Mouse (Mus musculus) forebrain, embryonic 10.5 days (tissue): Measurements from ENCODE around the gene Cdc42bpa. TPM values are rescaled to one million over a fixed set of nuclear protein-coding genes. Genes with fewer than 3 reads are reported as not detected.

Experiments used
- DNase-seq: peaks from one replicate; pipeline ENCODE4 v3.0.0-alpha.2; 2017; ENCODE audit warnings: low spot score; ENCODE audit errors: extremely low spot score
- H3K27ac ChIP-seq: fragments of 300-500 bp; sonication (generic); 2 replicates; pipeline ENCODE4 v1.5.1; 2016; ENCODE audit warnings: mild to moderate bottlenecking
- H3K27me3 ChIP-seq: fragments of 300-500 bp; sonication (generic); 2 replicates; pipeline ENCODE4 v1.6.1; 2016; ENCODE audit warnings: mild to moderate bottlenecking; ENCODE audit not compliant: poor library complexity, severe bottlenecking
- H3K36me3 ChIP-seq: fragments of 300-500 bp; sonication (generic); replicated peaks from 2 replicates; pipeline ENCODE4 v1.6.1; 2016; ENCODE audit warnings: mild to moderate bottlenecking, moderate library complexity
- H3K4me1 ChIP-seq: fragments of 300-500 bp; sonication (generic); 2 replicates; pipeline ENCODE4 v1.6.1; 2016
- H3K4me3 ChIP-seq: fragments of 300-500 bp; sonication (generic); 2 replicates; pipeline ENCODE4 v1.5.1; 2016; ENCODE audit warnings: mild to moderate bottlenecking, moderate library complexity
- H3K9me3 ChIP-seq: fragments of 300-500 bp; sonication (generic); 2 replicates; pipeline ENCODE4 v1.6.1; 2016; ENCODE audit warnings: mild to moderate bottlenecking, moderate library complexity
- WGBS: fragments of 180-500 bp; shearing (Covaris S2); methylation state at CpG from one replicate; pipeline ENCODE4 v1.1.7; 2016; 5-methylcytosine and 5-hydroxymethylcytosine counted together
- polyA plus RNA-seq: library from polyadenylated mRNA; unstranded; fragments of >200 nt; fragmentation: Nextera tagmentation; extraction: Ambion mirVana; gene quantifications from 2 replicates; pipeline ENCODE4 v1.2.1, GENCODE M21; 2016

Cdc42bpa gene
- polyA plus RNA-seq, 1 experiment from 2014 or later, result 12.2 TPM

DNA sequence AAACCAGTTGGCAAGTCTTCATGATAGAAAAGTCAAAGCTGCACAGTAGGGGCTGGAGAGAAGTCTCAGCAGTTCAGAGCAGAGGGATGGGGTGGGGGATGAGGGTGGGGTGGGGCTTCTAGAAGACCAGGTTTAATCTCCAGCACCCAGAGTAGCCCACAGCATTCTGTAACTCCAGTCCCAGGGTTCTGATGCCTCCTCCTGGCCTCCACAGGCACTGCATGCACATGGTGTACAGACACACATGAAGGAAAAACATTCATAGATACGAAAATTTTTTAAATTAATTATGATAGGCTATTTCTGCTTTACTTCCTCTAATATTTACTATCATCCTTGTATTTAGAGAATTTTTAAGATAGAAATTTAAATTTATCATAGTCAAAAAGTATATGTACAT lies 156.3 kb downstream of the Cdc42bpa start:
- 73% methylated on average over 1 of the region's 1 CpGs for WGBS

DNA sequence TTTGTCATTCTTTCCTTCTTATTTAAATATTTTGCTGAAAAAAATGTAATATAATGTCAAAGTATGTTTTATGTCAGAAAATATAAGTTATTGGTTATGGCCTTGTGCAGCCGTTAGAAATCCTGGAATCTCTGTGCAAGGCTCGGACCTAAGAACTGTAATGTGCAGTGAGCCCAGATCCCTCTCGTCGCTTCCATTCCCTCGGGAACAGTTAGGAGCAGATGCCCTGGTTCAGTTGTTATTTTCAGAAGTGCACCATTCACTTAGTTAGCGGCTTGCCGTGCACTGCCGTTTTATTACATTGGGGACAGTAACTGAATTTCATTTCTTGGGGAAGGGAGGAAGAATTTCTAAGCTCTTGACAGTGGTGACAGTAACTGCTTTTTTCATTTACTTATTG lies 158.0 kb downstream of the Cdc42bpa start:
- 92% methylated on average over 8 of the region's 8 CpGs for whole genome bisulfite sequencing
- no peaks in the 10 kb centered on the region for H3K27me3 ChIP-seq
- DNase-seq, result no peak
- H3K4me3 ChIP-seq, result no peak overlapping the region
- H3K36me3 ChIP-seq, result peaks cover 24% of the 10 kb centered on the region
- H3K27ac ChIP-seq, result no peak overlapping the region
- H3K4me1 ChIP-seq, result no peaks in the 10 kb centered on the region
- H3K9me3 ChIP-seq, result no peaks in the 10 kb centered on the region

More for the DNA sequence above, 156.3 kb downstream of the Cdc42bpa start:
- H3K4me3 ChIP-seq, result no peak overlapping the region
- no peak overlapping the region for H3K27ac ChIP-seq
- no peaks in the 10 kb centered on the region for H3K9me3 ChIP-seq
- H3K27me3 ChIP-seq, result no peaks in the 10 kb centered on the region
- no peaks in the 10 kb centered on the region for H3K4me1 ChIP-seq
- H3K36me3 ChIP-seq, result peaks cover 24% of the 10 kb centered on the region
- peak; percentile 30 for DNase-seq

DNA sequence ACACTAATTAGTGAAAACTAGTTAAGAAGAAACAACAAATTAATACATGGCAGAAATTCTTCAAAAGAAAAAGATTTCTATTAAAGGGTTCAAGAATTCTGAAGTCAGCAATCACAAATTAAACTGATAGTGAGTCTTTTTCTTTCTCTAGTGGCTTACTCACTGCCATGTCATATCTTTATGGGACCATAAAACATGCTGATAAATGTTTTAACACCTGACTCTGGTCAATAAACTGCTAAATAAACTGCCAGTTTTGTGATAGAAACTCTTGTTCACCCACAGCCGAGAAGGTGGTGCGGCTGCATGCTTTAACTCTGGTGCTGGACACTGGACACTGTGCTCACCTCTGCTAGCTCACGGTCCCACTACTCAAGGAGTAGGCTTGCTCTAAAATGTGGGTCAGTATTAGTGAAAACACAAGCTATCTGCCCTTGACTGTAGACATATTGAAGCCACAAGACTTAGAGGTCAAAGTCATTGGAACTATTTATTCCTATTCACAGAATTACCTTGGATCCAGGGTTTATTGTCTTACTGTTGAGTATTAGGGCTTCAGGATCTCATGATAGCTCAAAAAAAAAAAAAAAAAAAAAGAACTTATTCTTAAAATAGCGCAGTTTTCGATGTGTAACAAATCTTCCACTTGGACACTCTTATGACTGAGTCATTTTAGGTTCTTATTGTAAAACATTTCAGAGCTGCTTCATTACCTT lies 168.0 kb downstream of the Cdc42bpa start:
- Histone ChIP-seq H3K36me3 (peaks cover 3% of the 10 kb centered on the region; the same call in 1 of the 2 replicates), H3K4me3 (no peak overlapping the region), H3K9me3 (no peaks in the 10 kb centered on the region), H3K27ac (no peak overlapping the region), H3K4me1 (no peaks in the 10 kb centered on the region), H3K27me3 (no peaks in the 10 kb centered on the region)
- no peak for DNase-seq
- WGBS, result 95% methylated on average over 5 of the region's 5 CpGs

DNA sequence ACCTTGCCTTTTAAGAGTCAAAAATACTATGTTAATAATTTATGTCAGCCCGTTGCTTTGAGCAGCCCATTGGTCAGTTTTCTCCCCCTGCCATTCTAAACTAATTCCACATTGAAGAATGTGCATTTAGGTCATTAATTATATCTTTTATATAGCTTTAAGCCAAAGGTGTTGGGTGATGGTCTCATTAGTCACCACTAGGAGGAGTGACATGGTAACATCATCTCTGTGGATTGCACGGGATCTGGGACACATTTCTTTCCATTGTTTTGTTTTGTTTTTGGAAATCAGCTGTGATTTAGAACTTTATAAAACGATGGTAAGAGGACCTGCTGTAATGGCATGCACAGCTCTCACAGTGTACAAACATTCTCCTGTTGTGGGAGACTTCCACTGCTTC lies 171.1 kb downstream of the Cdc42bpa start:
- no peaks in the 10 kb centered on the region for H3K9me3 ChIP-seq
- H3K36me3 ChIP-seq, result peaks cover 8% of the 10 kb centered on the region
- 73% methylated on average over 3 of the region's 3 CpGs for WGBS
- DNase-seq, result no peak
- no peaks in the 10 kb centered on the region for H3K27me3 ChIP-seq
- H3K27ac ChIP-seq, result no peak overlapping the region
- no peak overlapping the region for H3K4me3 ChIP-seq
- H3K4me1 ChIP-seq, result no peaks in the 10 kb centered on the region

DNA sequence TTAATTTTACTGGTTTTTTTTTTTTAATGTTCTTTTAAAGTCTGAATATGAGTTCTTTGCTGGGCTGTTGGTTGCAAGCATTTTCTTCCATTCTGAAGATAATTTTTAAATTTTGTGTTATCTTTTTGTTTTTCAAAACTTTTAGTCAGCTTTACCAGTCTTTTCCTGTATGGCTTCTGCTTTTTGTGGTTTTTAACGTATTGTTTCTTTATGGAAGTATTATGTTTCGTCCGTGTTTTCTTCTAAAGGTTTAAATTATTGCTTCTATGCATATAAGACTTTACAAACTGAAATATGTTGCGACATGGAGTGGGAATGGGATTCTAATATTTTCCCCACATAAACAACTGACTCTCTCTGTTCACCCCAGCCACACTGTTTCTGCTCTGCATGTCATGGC lies 171.9 kb downstream of the Cdc42bpa start:
- Histone ChIP-seq H3K4me1 (no peaks in the 10 kb centered on the region), H3K27me3 (no peaks in the 10 kb centered on the region), H3K36me3 (peaks cover 15% of the 10 kb centered on the region), H3K27ac (no peak overlapping the region), H3K9me3 (no peaks in the 10 kb centered on the region), H3K4me3 (no peak overlapping the region)
- DNase-seq, result no peak
- 96% methylated on average over 4 of the region's 4 CpGs for WGBS

DNA sequence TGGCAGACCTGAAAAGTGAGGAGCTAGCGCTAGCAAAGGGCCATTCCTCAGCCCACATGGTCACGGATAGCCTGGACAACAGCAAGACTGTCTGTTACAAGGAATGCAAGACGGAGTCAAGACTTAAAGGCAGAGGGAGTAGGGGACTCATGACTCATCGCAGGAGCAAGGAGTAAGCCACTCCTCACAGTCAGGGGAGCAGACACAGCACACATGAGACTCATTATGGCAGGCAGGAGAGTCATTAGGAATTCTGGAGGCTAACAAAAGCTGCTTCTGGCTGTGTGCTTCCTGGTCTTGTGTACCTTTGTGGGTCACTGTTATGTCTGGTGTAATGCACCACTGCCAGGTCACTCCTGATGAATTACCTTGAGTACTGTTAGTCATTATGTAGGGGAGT lies 178.9 kb downstream of the Cdc42bpa start:
- no peaks in the 10 kb centered on the region for H3K9me3 ChIP-seq
- peaks cover 45% of the 10 kb centered on the region for H3K36me3 ChIP-seq
- WGBS, result 69% methylated on average over 4 of the region's 4 CpGs
- H3K27ac ChIP-seq, result 0 out of 2 replicates have a peak overlapping the region, but pooled peaks have one; percentile 0
- H3K4me1 ChIP-seq, result no peaks in the 10 kb centered on the region
- H3K4me3 ChIP-seq, result no peak overlapping the region
- DNase-seq, result no peak
- H3K27me3 ChIP-seq, result no peaks in the 10 kb centered on the region

DNA sequence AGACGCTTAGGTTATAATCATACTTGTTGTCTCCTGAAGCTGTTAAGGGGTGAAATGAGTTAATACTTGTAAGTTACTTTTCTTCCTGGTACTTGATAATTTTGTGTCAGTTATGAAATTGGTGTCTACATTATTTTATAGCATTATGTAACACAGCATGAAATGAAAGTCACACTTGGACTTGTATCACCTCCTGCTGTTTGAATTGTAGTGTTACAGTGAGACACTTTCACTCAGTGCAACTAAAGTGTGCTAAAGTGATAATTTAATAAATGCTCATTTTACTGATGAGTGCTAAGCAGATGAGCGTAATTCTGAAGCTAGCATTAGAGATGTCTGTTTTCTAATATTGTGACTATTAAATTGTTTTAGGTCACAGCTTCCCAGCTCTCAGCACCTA lies 180.7 kb downstream of the Cdc42bpa start:
- Histone ChIP-seq H3K4me1 (no peaks in the 10 kb centered on the region), H3K27me3 (no peaks in the 10 kb centered on the region), H3K36me3 (peaks cover 49% of the 10 kb centered on the region), H3K9me3 (no peaks in the 10 kb centered on the region), H3K27ac (no peak overlapping the region), H3K4me3 (no peak overlapping the region)
- DNase-seq, result no peak
- 96% methylated on average over 2 of the region's 2 CpGs for WGBS

DNA sequence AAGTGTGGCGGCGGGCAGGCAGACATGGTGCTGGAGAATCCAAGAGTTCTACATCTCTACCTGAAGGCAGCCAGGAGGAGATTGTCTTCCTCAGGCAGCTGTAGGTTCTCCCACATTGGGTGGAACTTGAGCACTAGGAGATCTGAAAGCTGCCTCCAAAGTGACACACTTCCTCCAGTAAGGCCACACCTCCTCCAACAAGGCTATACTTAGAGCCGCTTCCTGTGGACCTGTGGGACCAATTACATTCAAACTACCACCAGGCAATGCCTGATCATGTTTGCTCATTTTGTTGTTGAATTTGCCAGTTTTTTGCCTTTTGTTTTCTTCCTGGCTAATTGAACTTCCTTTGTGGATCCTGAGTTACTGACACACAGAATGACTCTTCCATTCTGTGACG lies 187.8 kb downstream of the Cdc42bpa start:
- WGBS, result 86% methylated on average over 4 of the region's 4 CpGs
- Histone ChIP-seq H3K9me3 (no peaks in the 10 kb centered on the region), H3K27me3 (no peaks in the 10 kb centered on the region), H3K4me3 (no peak overlapping the region), H3K36me3 (peaks cover 43% of the 10 kb centered on the region), H3K4me1 (no peaks in the 10 kb centered on the region), H3K27ac (no peak overlapping the region)
- no peak for DNase-seq

DNA sequence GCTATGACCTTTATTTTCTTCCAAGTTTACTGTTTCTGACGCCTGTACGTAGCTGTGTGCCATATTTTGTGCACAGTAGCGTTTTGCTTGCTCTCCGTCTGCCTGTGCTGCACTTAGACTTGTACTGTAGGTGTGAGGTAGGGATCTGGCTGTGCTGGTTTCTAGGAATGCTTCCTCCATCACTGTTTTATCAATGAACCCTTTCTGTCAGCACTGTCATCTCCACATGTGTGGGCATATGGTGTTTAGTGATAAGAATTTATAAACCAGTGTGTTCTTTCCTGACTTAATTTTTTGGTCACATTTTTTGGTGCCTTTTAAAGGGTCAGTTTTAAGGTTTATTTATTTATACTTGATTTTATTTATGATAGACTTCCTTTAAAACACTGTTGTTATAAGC lies 188.3 kb downstream of the Cdc42bpa start:
- H3K36me3 ChIP-seq, result peaks cover 40% of the 10 kb centered on the region
- WGBS, result 98% methylated on average over 4 of the region's 4 CpGs
- no peaks in the 10 kb centered on the region for H3K9me3 ChIP-seq
- DNase-seq, result no peak
- H3K27me3 ChIP-seq, result no peaks in the 10 kb centered on the region
- H3K4me1 ChIP-seq, result no peaks in the 10 kb centered on the region
- no peak overlapping the region for H3K4me3 ChIP-seq
- no peak overlapping the region for H3K27ac ChIP-seq

DNA sequence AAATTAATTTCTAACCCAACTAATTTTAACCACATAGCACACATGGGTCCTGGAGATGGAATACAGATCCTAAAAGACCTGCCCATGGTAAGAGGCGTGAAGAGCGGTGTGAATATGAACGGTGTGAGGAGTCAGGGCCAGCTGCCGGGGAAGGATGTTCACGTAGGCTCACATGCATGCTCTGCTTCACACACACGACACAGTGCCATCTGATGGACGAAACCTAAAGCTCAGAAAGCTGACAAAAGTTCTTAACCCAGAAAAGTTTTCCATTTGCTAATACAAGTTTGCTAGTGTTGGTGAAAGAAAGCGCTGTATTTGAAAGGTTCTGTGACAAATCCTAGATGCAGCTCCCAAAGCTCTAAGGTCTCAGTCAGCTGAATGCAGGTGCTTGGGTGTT lies 190.9 kb downstream of the Cdc42bpa start:
- no peak overlapping the region for H3K27ac ChIP-seq
- H3K4me1 ChIP-seq, result no peaks in the 10 kb centered on the region
- H3K27me3 ChIP-seq, result no peaks in the 10 kb centered on the region
- H3K36me3 ChIP-seq, result peaks cover 36% of the 10 kb centered on the region
- no peak overlapping the region for H3K4me3 ChIP-seq
- WGBS, result 86% methylated on average over 8 of the region's 8 CpGs
- DNase-seq, result no peak
- H3K9me3 ChIP-seq, result no peaks in the 10 kb centered on the region

DNA sequence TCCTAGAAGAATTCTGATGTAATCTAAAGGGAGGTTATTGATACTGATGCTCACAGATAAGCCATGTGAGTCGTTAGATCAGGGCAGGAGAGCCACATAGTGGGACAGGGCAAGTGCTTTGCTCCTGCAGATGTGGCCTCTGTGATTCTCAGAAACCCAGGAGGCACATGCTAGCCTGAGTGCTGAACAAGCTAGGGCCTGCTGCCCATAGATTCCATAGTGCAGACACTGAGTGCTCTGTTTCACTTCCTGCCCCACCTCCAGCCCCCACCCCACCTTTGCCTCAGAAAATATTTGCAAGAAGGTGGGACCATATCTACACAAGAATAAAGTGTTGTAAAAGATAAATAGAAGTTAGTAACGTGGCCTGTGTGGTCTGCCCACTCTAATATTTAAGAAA lies 198.4 kb downstream of the Cdc42bpa start:
- Histone ChIP-seq H3K27ac (no peak overlapping the region), H3K4me3 (no peak overlapping the region)
- DNase-seq, result no peak

DNA sequence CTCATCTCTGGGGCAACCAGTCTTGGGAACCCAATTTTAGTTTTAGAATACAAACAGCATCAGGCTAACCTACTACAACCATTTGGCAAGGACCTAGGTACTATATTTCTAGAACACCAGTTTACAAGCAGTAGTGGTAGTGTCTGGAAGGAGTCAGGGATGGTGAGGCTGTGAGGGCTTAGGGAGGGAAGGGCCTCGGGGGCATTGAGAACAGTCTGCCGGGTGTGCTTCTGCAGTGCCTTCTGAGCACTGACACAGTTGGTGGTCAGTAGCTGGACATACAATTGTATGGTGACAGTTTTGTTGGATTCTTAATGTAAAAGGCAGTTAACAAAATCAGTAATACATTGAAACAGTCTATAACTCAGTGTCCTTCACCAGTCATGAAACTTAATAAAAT lies 200.3 kb downstream of the Cdc42bpa start:
- Histone ChIP-seq H3K9me3 (no peaks in the 10 kb centered on the region), H3K36me3 (peaks cover 33% of the 10 kb centered on the region), H3K4me1 (no peaks in the 10 kb centered on the region), H3K4me3 (no peak overlapping the region), H3K27me3 (no peaks in the 10 kb centered on the region), H3K27ac (no peak overlapping the region)
- WGBS, result 87% methylated on average over 2 of the region's 2 CpGs
- DNase-seq, result no peak

More for the DNA sequence above, 198.4 kb downstream of the Cdc42bpa start:
- H3K4me1 ChIP-seq, result no peaks in the 10 kb centered on the region
- H3K27me3 ChIP-seq, result no peaks in the 10 kb centered on the region
- peaks cover 34% of the 10 kb centered on the region for H3K36me3 ChIP-seq
- no peaks in the 10 kb centered on the region for H3K9me3 ChIP-seq
- 81% methylated on average over 2 of the region's 2 CpGs for WGBS

DNA sequence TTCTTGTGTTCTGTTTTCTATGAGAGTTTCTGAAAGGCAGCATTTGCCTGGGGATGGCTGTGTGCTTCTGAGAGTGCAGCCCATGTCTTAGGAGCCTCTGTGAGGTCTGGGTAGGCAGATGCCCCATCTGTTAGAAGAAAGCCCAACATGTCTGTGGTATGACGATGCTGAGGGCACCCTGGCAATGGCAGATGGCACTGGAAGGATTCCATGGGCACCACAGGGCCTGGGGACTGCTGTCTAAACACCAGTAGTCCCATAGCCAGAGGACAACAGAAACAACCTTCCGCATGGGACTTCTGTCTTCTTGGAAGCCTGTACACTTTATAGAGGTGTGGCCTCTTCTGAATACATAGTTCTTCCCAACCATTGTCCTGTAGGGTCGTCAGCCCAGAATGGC lies 200.9 kb downstream of the Cdc42bpa start:
- Histone ChIP-seq H3K27ac (no peak overlapping the region), H3K27me3 (no peaks in the 10 kb centered on the region), H3K4me3 (no peak overlapping the region), H3K4me1 (no peaks in the 10 kb centered on the region), H3K36me3 (peaks cover 33% of the 10 kb centered on the region), H3K9me3 (no peaks in the 10 kb centered on the region)
- DNase-seq, result no peak
- WGBS, result 92% methylated on average over 3 of the region's 3 CpGs
